Mouse (Mus musculus) cerebellum, adult 9-10 months (tissue): ENCODE measurements around the gene Vars2.

Experiments used
- DNase-seq: peaks from one replicate; pipeline ENCODE4 v3.0.0; 2022

The Vars2 gene

GRCm38 (mm10) chr17:35667334-35668065, at the start of gene Vars2:
TSS of gene Vars2 (minus strand) at chr17:35667592.
- DNase-seq, result peak; percentile 98

GRCm38 (mm10) chr17:35717080-35717479, 49.7 kb upstream of the Vars2 start:
- DNase-seq, result no peak

GRCm38 (mm10) chr17:35716114-35716513, 48.7 kb upstream of the Vars2 start:
- no peak for DNase-seq

GRCm38 (mm10) chr17:35710705-35711347, 43.4 kb upstream of the Vars2 start:
- peak; percentile 56 for DNase-seq

- no peak for DNase-seq
These were observed 41.2 kb upstream of the Vars2 start for GRCm38 (mm10) chr17:35708611-35709010.

- DNase-seq, result no peak
These were observed 40.5 kb upstream of the Vars2 start for GRCm38 (mm10) chr17:35707929-35708328.

GRCm38 (mm10) chr17:35705836-35706235, 38.4 kb upstream of the Vars2 start:
- DNase-seq, result peak; percentile 56

GRCm38 (mm10) chr17:35704621-35705464, 37.5 kb upstream of the Vars2 start, which contains the start of gene Ddr1:
TSS of gene Ddr1 (minus strand) at chr17:35704621.
- peak; percentile 48 for DNase-seq

- DNase-seq, result peak; percentile 53
These were observed 36.4 kb upstream of the Vars2 start for GRCm38 (mm10) chr17:35703751-35704271.

GRCm38 (mm10) chr17:35703065-35703464, 35.7 kb upstream of the Vars2 start:
- no peak for DNase-seq

- DNase-seq, result no peak
These were observed 35.2 kb upstream of the Vars2 start for GRCm38 (mm10) chr17:35702605-35703004.

- DNase-seq, result peak; percentile 71
These were observed 34.6 kb upstream of the Vars2 start for GRCm38 (mm10) chr17:35701978-35702461.

- peak; percentile 74 for DNase-seq
These were observed 34.0 kb upstream of the Vars2 start for GRCm38 (mm10) chr17:35701203-35701977.

- DNase-seq, result peak; percentile 86
These were observed 33.1 kb upstream of the Vars2 start for GRCm38 (mm10) chr17:35700371-35700961.

GRCm38 (mm10) chr17:35699919-35700318, 32.5 kb upstream of the Vars2 start:
- peak; percentile 89 for DNase-seq

GRCm38 (mm10) chr17:35698501-35698883, 31.1 kb upstream of the Vars2 start:
- DNase-seq, result no peak

- DNase-seq, result peak; percentile 71
These were observed 30.5 kb upstream of the Vars2 start for GRCm38 (mm10) chr17:35697759-35698500.

GRCm38 (mm10) chr17:35697429-35697758, 30.0 kb upstream of the Vars2 start:
- DNase-seq, result peak; percentile 63

- DNase-seq, result no peak
These were observed 29.3 kb upstream of the Vars2 start for GRCm38 (mm10) chr17:35696691-35697090.

- no peak for DNase-seq
These were observed 27.9 kb upstream of the Vars2 start for GRCm38 (mm10) chr17:35695289-35695688.

- no peak for DNase-seq
These were observed 26.5 kb upstream of the Vars2 start for GRCm38 (mm10) chr17:35693906-35694305.
